Mouse (Mus musculus): Measurements from ENCODE around the gene Arfgef3. TPM values are rescaled to one million over a fixed set of nuclear protein-coding genes. Genes with fewer than 3 reads are reported as not detected.

Arfgef3 gene
- total RNA-seq (2018; cell fraction: chromatin; rRNA removed): 10 to 100 TPM in 9 of 26 experiments, 1 to 10 TPM in 17; 2.0 to 18.6 (median 6.4) TPM
- total RNA-seq (2018; cell fraction: cytosol; rRNA removed): 1 to 10 TPM; 1.2 to 7.9 (median 3.9) TPM
- 10 to 100 TPM in 1 of 26 experiments, 1 to 10 TPM in 25; 1.4 to 13.3 (median 6.1) TPM for total RNA-seq (2018; cell fraction: nucleus; rRNA removed)
- polyA plus RNA-seq (2018): 1.2 to 3.0 TPM (median 1.2 TPM) in 3 replicates

DNA sequence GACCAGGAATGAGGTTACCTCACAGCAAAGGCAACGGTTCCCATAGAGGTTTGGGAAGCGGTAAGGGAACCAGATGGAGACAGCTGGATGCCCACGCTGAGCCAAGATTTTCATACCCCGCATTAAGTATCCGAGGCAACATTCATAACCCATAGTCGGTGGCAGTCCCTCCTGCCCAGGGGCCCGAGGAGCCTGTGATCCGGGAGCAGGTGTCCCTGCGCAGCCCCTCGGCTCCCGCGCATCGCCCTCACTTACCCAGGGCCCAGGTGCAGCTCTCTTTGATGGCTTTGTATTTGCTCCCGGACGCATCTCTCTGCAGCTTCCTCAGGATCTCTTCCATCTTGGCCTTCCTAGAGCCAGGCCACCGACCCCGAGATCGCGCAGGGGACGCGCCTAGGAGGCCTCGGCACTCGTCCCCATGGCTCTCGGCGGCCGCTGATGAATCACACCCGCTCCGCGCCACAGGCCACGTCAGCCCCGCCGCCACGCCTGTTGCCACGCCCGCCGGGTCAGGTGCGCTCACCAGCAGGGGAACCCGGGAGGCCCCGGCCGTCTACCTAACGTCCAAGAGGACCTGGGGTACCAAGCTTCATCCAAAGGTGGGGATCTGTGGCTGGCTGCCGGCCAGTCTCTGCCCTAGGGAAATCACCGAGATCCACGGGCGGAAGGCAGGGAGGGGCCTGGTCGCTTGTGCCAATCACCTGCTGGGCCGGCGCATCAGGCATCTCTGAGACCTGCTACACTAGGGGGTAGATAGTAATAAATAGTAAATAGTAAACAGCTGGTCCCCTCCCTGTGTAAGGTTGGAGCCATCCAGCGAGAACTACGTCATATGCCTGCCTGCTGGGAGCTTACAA is at the start of gene Arfgef3:
Arfgef3 (minus strand) TSS at position 664 of the 857 bp plus-strand sequence.
- peak within 1 kb of the TSS; percentile 36 for H3K4me3 ChIP-seq (ENCODE audit: inconsistent target)
- 4% methylated on average over 50 of the region's 50 CpGs for WGBS (ENCODE audit: missing documents)

GRCm38 (mm10) chr10:18790063-18790462 is 46.3 kb upstream of the Arfgef3 start:
- 92% methylated on average over 4 of the region's 4 CpGs for whole genome bisulfite sequencing (ENCODE audit: missing documents)
- Histone ChIP-seq H3K27ac (no peak overlapping the region), H3K36me3 (ENCODE audit: inconsistent target) (no peaks in the 10 kb centered on the region), H3K4me3 (ENCODE audit: inconsistent target) (no peak overlapping the region), H3K79me2 (ENCODE audit: inconsistent target) (no peaks in the 10 kb centered on the region)

More for the DNA sequence above, at the start of gene Arfgef3:
- no peak within 1 kb of the TSS for H3K27ac ChIP-seq
- H3K36me3 ChIP-seq (ENCODE audit: inconsistent target): no peaks in the 10 kb centered on the region
- no peaks in the 10 kb centered on the region for H3K79me2 ChIP-seq (ENCODE audit: inconsistent target)

- WGBS (ENCODE audit: missing documents): 100% methylated on average over 1 of the region's 1 CpGs
- H3K27ac ChIP-seq: no peak overlapping the region
- H3K36me3 ChIP-seq (ENCODE audit: inconsistent target): no peaks in the 10 kb centered on the region
- no peaks in the 10 kb centered on the region for H3K79me2 ChIP-seq (ENCODE audit: inconsistent target)
- H3K4me3 ChIP-seq (ENCODE audit: inconsistent target): no peak overlapping the region
These were observed 44.9 kb upstream of the Arfgef3 start for GRCm38 (mm10) chr10:18788601-18789000.

- WGBS (ENCODE audit: missing documents): 100% methylated on average over 1 of the region's 1 CpGs
- Histone ChIP-seq H3K4me3 (ENCODE audit: inconsistent target) (no peak within 1 kb of the TSS), H3K79me2 (ENCODE audit: inconsistent target) (no peaks in the 10 kb centered on the region), H3K36me3 (ENCODE audit: inconsistent target) (no peaks in the 10 kb centered on the region), H3K27ac (no peak within 1 kb of the TSS)
These were observed 42.9 kb upstream of the Arfgef3 start, which contains the start of gene Gm4922 for GRCm38 (mm10) chr10:18786693-18787092. TSS of gene Gm4922 (minus strand) at chr10:18786793.

- Histone ChIP-seq H3K27ac (no peak overlapping the region), H3K79me2 (ENCODE audit: inconsistent target) (no peaks in the 10 kb centered on the region), H3K4me3 (ENCODE audit: inconsistent target) (no peak overlapping the region), H3K36me3 (ENCODE audit: inconsistent target) (no peaks in the 10 kb centered on the region)
- 91% methylated on average over 3 of the region's 3 CpGs for WGBS (ENCODE audit: missing documents)
These were observed 33.8 kb upstream of the Arfgef3 start for GRCm38 (mm10) chr10:18777546-18777945.

GRCm38 (mm10) chr10:18772537-18773179 is 28.9 kb upstream of the Arfgef3 start:
- H3K27ac ChIP-seq: no peak overlapping the region
- no peak overlapping the region for H3K4me3 ChIP-seq (ENCODE audit: inconsistent target)
- no peaks in the 10 kb centered on the region for H3K79me2 ChIP-seq (ENCODE audit: inconsistent target)
- 93% methylated on average over 4 of the region's 4 CpGs for WGBS (ENCODE audit: missing documents)
- H3K36me3 ChIP-seq (ENCODE audit: inconsistent target): no peaks in the 10 kb centered on the region

- no peak overlapping the region for H3K4me3 ChIP-seq (ENCODE audit: inconsistent target)
These were observed 26.2 kb upstream of the Arfgef3 start for GRCm38 (mm10) chr10:18769909-18770308.

DNA sequence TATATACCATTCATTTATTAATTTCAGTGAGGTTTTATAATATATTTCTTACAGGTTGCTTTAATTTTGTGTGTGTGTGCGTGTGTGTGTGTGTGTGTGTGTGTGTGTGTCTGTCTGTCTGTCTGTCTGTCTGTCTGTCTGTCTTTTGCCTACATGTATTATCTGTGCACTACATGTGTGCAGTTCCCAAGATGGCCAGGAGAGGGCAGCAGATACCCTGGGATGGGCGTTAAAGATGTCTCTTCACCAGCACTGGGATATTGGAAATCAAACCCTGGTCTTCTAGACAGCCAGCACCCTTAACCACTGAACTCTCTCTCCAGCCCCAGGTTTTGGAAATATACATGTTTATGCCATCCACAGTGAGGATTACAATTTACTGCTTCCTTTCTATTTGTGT is 16.5 kb upstream of the Arfgef3 start:
- H3K27ac ChIP-seq: no peak overlapping the region
- 78% methylated on average over 2 of the region's 2 CpGs for WGBS (ENCODE audit: missing documents)

More at GRCm38 (mm10) chr10:18769909-18770308, 26.2 kb upstream of the Arfgef3 start:
- no peaks in the 10 kb centered on the region for H3K36me3 ChIP-seq (ENCODE audit: inconsistent target)
- no peak overlapping the region for H3K27ac ChIP-seq
- 58% methylated on average over 5 of the region's 5 CpGs for WGBS (ENCODE audit: missing documents)
- no peaks in the 10 kb centered on the region for H3K79me2 ChIP-seq (ENCODE audit: inconsistent target)

GRCm38 (mm10) chr10:18750057-18750456 is 6.3 kb upstream of the Arfgef3 start:
- H3K4me3 ChIP-seq (ENCODE audit: inconsistent target): no peak overlapping the region
- WGBS (ENCODE audit: missing documents): 93% methylated on average over 4 of the region's 4 CpGs
- H3K27ac ChIP-seq: no peak overlapping the region
- no peaks in the 10 kb centered on the region for H3K79me2 ChIP-seq (ENCODE audit: inconsistent target)
- H3K36me3 ChIP-seq (ENCODE audit: inconsistent target): no peaks in the 10 kb centered on the region

More for the DNA sequence above, 16.5 kb upstream of the Arfgef3 start:
- Histone ChIP-seq H3K36me3 (ENCODE audit: inconsistent target) (no peaks in the 10 kb centered on the region), H3K79me2 (ENCODE audit: inconsistent target) (no peaks in the 10 kb centered on the region), H3K4me3 (ENCODE audit: inconsistent target) (no peak overlapping the region)

DNA sequence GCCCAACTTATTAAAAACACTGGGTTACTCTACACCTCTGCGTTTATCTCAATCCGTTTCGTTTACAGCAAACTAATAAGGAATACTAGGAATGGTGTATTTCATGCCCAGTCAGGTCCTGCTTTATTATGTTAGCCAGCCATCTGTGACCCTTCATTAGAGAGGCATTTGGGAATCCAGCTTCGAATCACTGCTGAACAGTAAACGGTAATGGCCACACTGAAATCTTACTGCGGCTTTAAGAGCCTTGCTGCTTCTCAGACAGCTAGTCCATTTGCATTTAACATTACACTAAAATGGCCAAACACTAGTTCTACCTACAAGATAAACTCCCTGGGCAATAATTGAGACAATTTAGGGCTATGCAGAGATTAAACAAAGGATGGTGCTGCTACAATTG is 1.7 kb downstream of the Arfgef3 start:
- Histone ChIP-seq H3K4me3 (ENCODE audit: inconsistent target) (no peak overlapping the region), H3K79me2 (ENCODE audit: inconsistent target) (no peaks in the 10 kb centered on the region), H3K36me3 (ENCODE audit: inconsistent target) (no peaks in the 10 kb centered on the region), H3K27ac (no peak overlapping the region)
- WGBS (ENCODE audit: missing documents): 98% methylated on average over 6 of the region's 6 CpGs

DNA sequence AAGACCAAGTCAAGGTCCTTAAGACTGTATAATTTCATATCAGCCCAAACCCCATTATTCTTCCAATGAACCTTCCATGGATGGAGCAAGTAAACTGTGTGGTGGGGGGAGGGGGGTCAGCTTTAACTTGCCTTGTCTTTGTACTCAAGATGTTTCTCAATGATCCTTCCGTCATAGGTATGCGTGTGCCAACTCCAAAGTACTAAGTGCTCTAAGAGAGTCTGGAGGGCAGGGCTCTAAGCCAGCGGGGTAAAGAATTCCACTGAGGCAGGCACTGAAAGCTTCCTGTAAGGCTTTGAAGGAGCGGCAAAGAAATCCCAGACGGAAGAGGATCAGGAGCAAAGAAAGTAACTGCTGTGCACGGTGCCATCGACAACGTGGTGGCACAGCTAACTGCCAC is 2.7 kb downstream of the Arfgef3 start:
- H3K4me3 ChIP-seq (ENCODE audit: inconsistent target): no peak overlapping the region
- WGBS (ENCODE audit: missing documents): 92% methylated on average over 8 of the region's 8 CpGs
- no peaks in the 10 kb centered on the region for H3K36me3 ChIP-seq (ENCODE audit: inconsistent target)
- no peaks in the 10 kb centered on the region for H3K79me2 ChIP-seq (ENCODE audit: inconsistent target)
- no peak overlapping the region for H3K27ac ChIP-seq

- 86% methylated on average over 1 of the region's 1 CpGs for WGBS (ENCODE audit: missing documents)
- no peak overlapping the region for H3K4me3 ChIP-seq (ENCODE audit: inconsistent target)
- no peaks in the 10 kb centered on the region for H3K79me2 ChIP-seq (ENCODE audit: inconsistent target)
- no peak overlapping the region for H3K27ac ChIP-seq
- H3K36me3 ChIP-seq (ENCODE audit: inconsistent target): no peaks in the 10 kb centered on the region
These were observed 15.2 kb downstream of the Arfgef3 start for GRCm38 (mm10) chr10:18728548-18728947.

GRCm38 (mm10) chr10:18711436-18711835 is 32.3 kb downstream of the Arfgef3 start:
- no peaks in the 10 kb centered on the region for H3K79me2 ChIP-seq (ENCODE audit: inconsistent target)
- H3K27ac ChIP-seq: no peak overlapping the region
- no peaks in the 10 kb centered on the region for H3K36me3 ChIP-seq (ENCODE audit: inconsistent target)
- no peak overlapping the region for H3K4me3 ChIP-seq (ENCODE audit: inconsistent target)
- 100% methylated on average over 4 of the region's 4 CpGs for WGBS (ENCODE audit: missing documents)

GRCm38 (mm10) chr10:18710949-18711348 is 32.8 kb downstream of the Arfgef3 start:
- Histone ChIP-seq H3K36me3 (ENCODE audit: inconsistent target) (no peaks in the 10 kb centered on the region), H3K79me2 (ENCODE audit: inconsistent target) (no peaks in the 10 kb centered on the region), H3K27ac (no peak overlapping the region), H3K4me3 (ENCODE audit: inconsistent target) (no peak overlapping the region)
- 95% methylated on average over 6 of the region's 6 CpGs for WGBS (ENCODE audit: missing documents)

- H3K4me3 ChIP-seq (ENCODE audit: inconsistent target): no peak overlapping the region
- whole genome bisulfite sequencing (ENCODE audit: missing documents): 100% methylated on average over 1 of the region's 2 CpGs
- H3K27ac ChIP-seq: no peak overlapping the region
- no peaks in the 10 kb centered on the region for H3K79me2 ChIP-seq (ENCODE audit: inconsistent target)
- no peaks in the 10 kb centered on the region for H3K36me3 ChIP-seq (ENCODE audit: inconsistent target)
These were observed 33.9 kb downstream of the Arfgef3 start for GRCm38 (mm10) chr10:18709836-18710235.
